In the genomic region with DNA sequence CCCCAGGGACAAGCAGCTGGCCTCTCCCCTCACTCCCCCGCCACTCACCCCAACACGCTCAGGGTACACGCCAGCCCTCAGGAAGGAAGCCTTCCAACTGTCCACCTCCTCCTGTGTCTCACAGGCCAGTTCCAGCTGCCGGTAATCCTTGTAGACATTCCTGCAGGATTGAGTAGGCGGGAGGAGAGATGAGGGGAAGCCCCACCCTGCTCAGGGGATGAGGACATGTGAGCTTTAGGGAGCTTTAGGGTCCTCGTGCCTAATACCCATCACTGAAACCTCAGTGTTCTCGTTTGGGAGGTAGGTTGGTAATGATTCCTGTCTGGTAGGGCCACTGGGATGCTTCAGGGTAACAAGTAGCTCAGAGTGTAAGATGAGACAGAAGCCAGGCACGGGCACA, we compare ENCODE assay signal across 8 mouse cellular contexts. TPM values are rescaled to one million over a fixed set of nuclear protein-coding genes. Genes with fewer than 3 reads are reported as not detected.
DNase-seq lines count a peak whose midpoint lies in the region; ATAC-seq and TF ChIP-seq lines count a peak whose summit lies in the region.

No protein-coding gene starts in this region.

- H3K27me3 ChIP-seq in E14TG2a.4 (ENCODE audit: insufficient read depth, low read length) = peaks cover 70% of the 10 kb centered on the region
- H3K27me3 ChIP-seq in limb, embryonic 13.5 days = no peaks in the 10 kb centered on the region
- peaks cover 33% of the 10 kb centered on the region for H3K27me3 ChIP-seq in midbrain, embryonic 13.5 days

- ATAC-seq in limb, embryonic 13.5 days (ENCODE audit: low FRiP score, low read depth) = no peak
- ATAC-seq in erythroblast, adult 5-6 weeks (replicated peaks; ENCODE audit: low FRiP score, poor library complexity, severe bottlenecking) = no peak
- ATAC-seq in midbrain, embryonic 13.5 days = no peak

- H3K4me2 ChIP-seq in limb, embryonic 13.5 days (replicated peaks) = peak overlapping the region; percentile 88
- H3K4me2 ChIP-seq in midbrain, embryonic 13.5 days (replicated peaks) = no peak overlapping the region

- DNase-seq in gastrocnemius, adult 18-20 months (ENCODE audit: low spot score) = peak; percentile 54
- no peak for DNase-seq in gastrocnemius, adult 8-10 months (ENCODE audit: low spot score in 2 of 2)
- peak; percentile 67 for DNase-seq in gastrocnemius, postnatal 25 days
- DNase-seq in frontal cortex, postnatal 10 days (ENCODE audit: low spot score in 2 of 2) = no peak

- 7% methylated on average over 8 of the region's 8 CpGs for WGBS in limb, embryonic 13.5 days
- WGBS in midbrain, embryonic 13.5 days = 10% methylated on average over 8 of the region's 8 CpGs

- H3K9ac ChIP-seq in limb, embryonic 13.5 days = peak overlapping the region; percentile 57
- H3K9ac ChIP-seq in midbrain, embryonic 13.5 days (replicated peaks) = no peak overlapping the region

- H3K36me3 ChIP-seq in E14TG2a.4 (ENCODE audit: insufficient read depth, low read length) = peaks cover 2% of the 10 kb centered on the region; the same call in 1 of the 2 replicates
- peaks cover 24% of the 10 kb centered on the region for H3K36me3 ChIP-seq in limb, embryonic 13.5 days
- peaks cover 37% of the 10 kb centered on the region for H3K36me3 ChIP-seq in midbrain, embryonic 13.5 days

- H3K4me3 ChIP-seq in E14TG2a.4 (replicated peaks; ENCODE audit: low read length) = 0 out of 2 replicates have a peak overlapping the region, but pooled peaks have one; percentile 21
- 0 out of 2 replicates have a peak overlapping the region, but pooled peaks have one; percentile 5 for H3K4me3 ChIP-seq in limb, embryonic 13.5 days
- no peak overlapping the region for H3K4me3 ChIP-seq in midbrain, embryonic 13.5 days (replicated peaks)

- H3K27ac ChIP-seq in limb, embryonic 13.5 days = peak overlapping the region; percentile 100
- no peak overlapping the region; the same call in 1 of the 2 replicates for H3K27ac ChIP-seq in midbrain, embryonic 13.5 days

- H3K9me3 ChIP-seq in E14TG2a.4 (ENCODE audit: low read length) = no peaks in the 10 kb centered on the region
- no peaks in the 10 kb centered on the region for H3K9me3 ChIP-seq in limb, embryonic 13.5 days
- no peaks in the 10 kb centered on the region for H3K9me3 ChIP-seq in midbrain, embryonic 13.5 days

- TF ChIP-seq CTCF in E14TG2a.4 (conservative IDR thresholded peaks at IDR 0.05; ENCODE audit: low read length) = no peak

- peaks cover 55% of the 10 kb centered on the region for H3K4me1 ChIP-seq in E14TG2a.4 (replicated peaks; ENCODE audit: low read depth, low read length)
- H3K4me1 ChIP-seq in limb, embryonic 13.5 days = peaks cover 72% of the 10 kb centered on the region
- peaks cover 51% of the 10 kb centered on the region for H3K4me1 ChIP-seq in midbrain, embryonic 13.5 days (replicated peaks)

RNA-seq across cellular contexts. Expression of gene Swi5, which starts 27.9 kb away (rescaled TPM):
- 100 to 1,000 TPM; 143 to 148 TPM for total RNA-seq in gastrocnemius, adult 18-20 months (2021)
- total RNA-seq in gastrocnemius, adult 8-10 months (2022) = 100 to 1,000 TPM; 137 to 150 (median 140) TPM
- 100 to 1,000 TPM; 112 to 120 TPM for total RNA-seq in gastrocnemius, postnatal 25 days (2021)
- 451 and 463 TPM in 2 replicates for polyA plus RNA-seq in limb, embryonic 13.5 days (2015; fragmentation: Nextera tagmentation; extraction: Ambion mirVana)
- 30.4 and 97.8 TPM in 2 replicates for total RNA-seq in erythroblast, adult 5-6 weeks (2015; ENCODE audit: low replicate concordance)
- 76.9 and 89.4 TPM in 2 replicates for total RNA-seq in erythroblast, adult 5-6 weeks (2017; ENCODE audit: low replicate concordance)
- polyA plus RNA-seq in midbrain, embryonic 13.5 days (2015; fragmentation: Nextera tagmentation; extraction: Ambion mirVana) = 454 and 469 TPM in 2 replicates

RNA-seq across cellular contexts. Expression of gene Golga2, which starts 28.6 kb away (rescaled TPM):
- total RNA-seq in gastrocnemius, adult 18-20 months (2021) = 10 to 100 TPM; 56.7 to 56.9 TPM
- total RNA-seq in gastrocnemius, adult 8-10 months (2022) = 10 to 100 TPM; 50.1 to 62.3 (median 53.8) TPM
- total RNA-seq in gastrocnemius, postnatal 25 days (2021) = 10 to 100 TPM; 53.5 to 57.4 TPM
- 27.1 and 28.2 TPM in 2 replicates for polyA plus RNA-seq in limb, embryonic 13.5 days (2015; fragmentation: Nextera tagmentation; extraction: Ambion mirVana)
- total RNA-seq in erythroblast, adult 5-6 weeks (2015; ENCODE audit: low replicate concordance) = 6.3 and 11.1 TPM in 2 replicates
- 34.5 and 44.0 TPM in 2 replicates for total RNA-seq in erythroblast, adult 5-6 weeks (2017; ENCODE audit: low replicate concordance)
- 26.0 and 26.7 TPM in 2 replicates for polyA plus RNA-seq in midbrain, embryonic 13.5 days (2015; fragmentation: Nextera tagmentation; extraction: Ambion mirVana)

RNA-seq across cellular contexts. Expression of gene Ciz1, which starts 36.4 kb away (rescaled TPM):
- total RNA-seq in gastrocnemius, adult 18-20 months (2021) = 10 to 100 TPM; 25.6 to 27.5 TPM
- 10 to 100 TPM; 18.3 to 28.1 (median 25.8) TPM for total RNA-seq in gastrocnemius, adult 8-10 months (2022)
- 10 to 100 TPM; 25.1 to 27.7 TPM for total RNA-seq in gastrocnemius, postnatal 25 days (2021)
- 49.8 and 54.9 TPM in 2 replicates for polyA plus RNA-seq in limb, embryonic 13.5 days (2015; fragmentation: Nextera tagmentation; extraction: Ambion mirVana)
- 18.6 and 38.2 TPM in 2 replicates for total RNA-seq in erythroblast, adult 5-6 weeks (2015; ENCODE audit: low replicate concordance)
- total RNA-seq in erythroblast, adult 5-6 weeks (2017; ENCODE audit: low replicate concordance) = 21.2 and 33.5 TPM in 2 replicates
- polyA plus RNA-seq in midbrain, embryonic 13.5 days (2015; fragmentation: Nextera tagmentation; extraction: Ambion mirVana) = 54.4 and 56.7 TPM in 2 replicates

RNA-seq across cellular contexts. Expression of gene Dnm1, which starts 37.4 kb away (rescaled TPM):
- total RNA-seq in gastrocnemius, adult 18-20 months (2021) = 1 to 10 TPM; 3.5 to 5.3 TPM
- 1 to 10 TPM; 2.6 to 5.9 (median 3.9) TPM for total RNA-seq in gastrocnemius, adult 8-10 months (2022)
- total RNA-seq in gastrocnemius, postnatal 25 days (2021) = 1 to 10 TPM; 6.0 to 8.7 TPM
- 32.4 and 32.5 TPM in 2 replicates for polyA plus RNA-seq in limb, embryonic 13.5 days (2015; fragmentation: Nextera tagmentation; extraction: Ambion mirVana)
- total RNA-seq in erythroblast, adult 5-6 weeks (2015; ENCODE audit: low replicate concordance) = not detected in 2 replicates
- total RNA-seq in erythroblast, adult 5-6 weeks (2017; ENCODE audit: low replicate concordance) = not detected in 2 replicates
- polyA plus RNA-seq in midbrain, embryonic 13.5 days (2015; fragmentation: Nextera tagmentation; extraction: Ambion mirVana) = 35.5 and 41.2 TPM in 2 replicates

RNA-seq across cellular contexts. Expression of gene Uck1, which starts 55.8 kb away (rescaled TPM):
- 10 to 100 TPM; 11.4 to 11.6 TPM for total RNA-seq in gastrocnemius, adult 18-20 months (2021)
- 10 to 100 TPM; 10.1 to 10.9 (median 10.7) TPM for total RNA-seq in gastrocnemius, adult 8-10 months (2022)
- total RNA-seq in gastrocnemius, postnatal 25 days (2021) = 10 to 100 TPM; 12.0 to 13.0 TPM
- 69.7 and 75.1 TPM in 2 replicates for polyA plus RNA-seq in limb, embryonic 13.5 days (2015; fragmentation: Nextera tagmentation; extraction: Ambion mirVana)
- total RNA-seq in erythroblast, adult 5-6 weeks (2015; ENCODE audit: low replicate concordance) = 0.96 and 3.1 TPM in 2 replicates
- 4.0 and 11.6 TPM in 2 replicates for total RNA-seq in erythroblast, adult 5-6 weeks (2017; ENCODE audit: low replicate concordance)
- polyA plus RNA-seq in midbrain, embryonic 13.5 days (2015; fragmentation: Nextera tagmentation; extraction: Ambion mirVana) = 85.5 and 87.2 TPM in 2 replicates

Comparison
In these comparisons a context has a peak if more than half of its experiments do, and no peak if none do; other contexts are left out.
1. DNase-seq: peak in gastrocnemius, adult 18-20 months (single experiment) and gastrocnemius, postnatal 25 days (single experiment); none in gastrocnemius, adult 8-10 months (0 of 2) and frontal cortex, postnatal 10 days (0 of 2).